Mouse (Mus musculus) G1E (cell line): ENCODE data around the gene Rpp25l. TPM values are rescaled to one million over a fixed set of nuclear protein-coding genes. Genes with fewer than 3 reads are reported as not detected.
A peak's percentile ranks its signal among the peaks of the same experiment; 100 is the strongest.
"Not testable (repeated sequence)": the region's sequence is repeated elsewhere in the genome, so short reads cannot be mapped to it uniquely, and the experiment has no call there.

Source experiments
- ATAC-seq: 2 replicates; pipeline ENCODE4 v1.8.0; 2016; ENCODE audit warnings: mild to moderate bottlenecking; ENCODE audit not compliant: insufficient number of reproducible peaks, poor library complexity, low FRiP score, severe bottlenecking; ENCODE audit errors: extremely low read depth
- DNase-seq: peaks from one replicate; pipeline ENCODE4 v3.0.0; 2012; ENCODE audit warnings: low spot score
- H3K27me3 ChIP-seq: 2 replicates; pipeline ENCODE4 v1.6.1; 2012; ENCODE audit warnings: mild to moderate bottlenecking, low read length, inconsistent platforms; ENCODE audit not compliant: insufficient read depth
- H3K36me3 ChIP-seq: replicated peaks from 2 replicates; pipeline ENCODE3; 2012; ENCODE audit warnings: mild to moderate bottlenecking, inconsistent platforms
- H3K4me1 ChIP-seq: 2 replicates; pipeline ENCODE4 v1.6.1; 2012; ENCODE audit warnings: low read depth, low read length, inconsistent platforms, mixed read lengths; ENCODE audit not compliant: insufficient read depth
- H3K4me3 ChIP-seq: 2 replicates; pipeline ENCODE4 v1.5.1; 2012; ENCODE audit warnings: low read depth, mild to moderate bottlenecking, inconsistent platforms, low read length, moderate library complexity, mixed read lengths
- H3K9me3 ChIP-seq: replicated peaks from 2 replicates; pipeline ENCODE4 v1.6.1; 2012; ENCODE audit warnings: inconsistent platforms
- CTCF ChIP-seq: IDR thresholded peaks from 2 replicates; pipeline ENCODE4 v1.5.1; 2012; ENCODE audit warnings: low read depth, low read length, inconsistent platforms, mixed read lengths
- GATA1 ChIP-seq: IDR thresholded peaks from 2 replicates; pipeline ENCODE4 v1.6.1; 2012; ENCODE audit warnings: borderline replicate concordance, low read length, inconsistent platforms, mixed read lengths
- GATA2 ChIP-seq: IDR thresholded peaks from 2 replicates; pipeline ENCODE4 v1.6.1; 2012; ENCODE audit warnings: low read depth, low read length, inconsistent platforms, borderline replicate concordance
- POLR2AphosphoS5 ChIP-seq: IDR thresholded peaks from 2 replicates; pipeline ENCODE4 v1.6.1; 2012; ENCODE audit warnings: low read depth, low read length, inconsistent platforms; ENCODE audit not compliant: insufficient replicate concordance
- TAL1 ChIP-seq: conservative IDR thresholded peaks from 2 replicates; pipeline ENCODE4 v1.6.1; 2012; ENCODE audit warnings: low read depth, low read length, inconsistent platforms, mixed read lengths
- polyA plus RNA-seq: library from polyadenylated mRNA; stranded (reverse); fragments of >175 nt; gene quantifications from 2 replicates; pipeline ENCODE4 v1.2.3, GENCODE M21; 2012
- total RNA-seq, 2 experiments: library from RNA; stranded (forward) in 1 of 2; stranded (reverse) in 1 of 2; fragments of 200-1000 nt in 1 of 2; fragments of >200 nt in 1 of 2; fragmentation: Nextera tagmentation in 1 of 2; gene quantifications; 2 replicates each; pipeline ENCODE4 v1.2.3; 2014 to 2017

The Rpp25l gene
- total RNA-seq (2014; fragmentation: Nextera tagmentation) (6.4 and 26.3 TPM in 2 replicates), total RNA-seq (2017) (31.7 and 36.5 TPM in 2 replicates), polyA plus RNA-seq (77.0 and 82.0 TPM in 2 replicates)

DNA sequence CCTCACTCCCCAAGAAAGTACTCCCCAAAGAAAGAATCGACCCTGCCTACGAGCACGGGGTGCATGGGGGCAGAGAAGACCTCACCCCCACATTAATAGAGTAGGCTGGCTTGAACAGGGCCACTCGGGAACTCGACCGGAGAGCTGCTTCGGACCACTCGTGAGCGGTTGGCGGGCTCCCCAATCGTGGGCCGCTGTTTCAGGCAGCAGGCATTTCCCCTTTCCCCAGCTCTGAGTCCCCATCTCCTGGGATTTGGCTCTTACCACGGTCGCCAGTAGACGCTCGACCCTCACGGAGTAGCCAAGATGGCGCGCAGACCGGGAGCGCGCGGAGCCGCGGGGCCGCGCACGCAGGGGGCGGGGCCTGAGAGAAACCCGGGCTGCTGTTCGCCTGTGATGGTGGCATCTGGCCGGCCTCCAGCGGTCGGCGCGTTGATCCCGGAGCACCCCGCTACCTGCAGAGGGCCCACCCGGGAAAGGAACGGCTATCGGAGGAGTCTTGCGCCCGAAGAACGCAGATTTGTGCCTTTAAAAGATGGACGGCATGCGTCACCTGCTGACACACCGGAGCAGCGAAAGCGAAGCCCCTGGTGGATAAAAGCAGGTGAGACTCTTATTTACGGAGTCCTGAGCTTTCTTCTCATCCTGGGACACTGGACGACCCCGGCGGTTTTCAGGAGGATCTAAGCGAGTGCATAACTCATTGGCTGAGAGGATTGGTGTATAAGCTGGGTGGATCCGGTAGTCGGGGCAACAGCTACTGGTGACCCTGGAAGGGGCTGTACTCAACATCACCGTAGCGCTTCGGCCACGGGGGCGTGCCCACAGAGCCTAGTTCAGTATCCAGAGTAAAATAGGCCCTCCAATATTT lies at the start of gene Rpp25l:
Gene Rpp25l (minus strand): TSS at position 338 of the 871 bp plus-strand sequence.
- H3K27me3 ChIP-seq: no peaks in the 10 kb centered on the region
- DNase-seq (peak; percentile 78), ATAC-seq (peak; percentile 32; the same call in 1 of the 2 replicates)
- no peaks in the 10 kb centered on the region for H3K9me3 ChIP-seq
- H3K4me1 ChIP-seq: peaks cover 43% of the 10 kb centered on the region
- H3K36me3 ChIP-seq: peaks cover 69% of the 10 kb centered on the region
- no peak for TF ChIP-seq TAL1
- no peak for TF ChIP-seq GATA2
- no peak for TF ChIP-seq POLR2AphosphoS5
- TF ChIP-seq CTCF: no peak
- TF ChIP-seq GATA1: no peak
- peak within 1 kb of the TSS; percentile 82 for H3K4me3 ChIP-seq

- not testable (repeated sequence) for ATAC-seq, H3K9me3 ChIP-seq, H3K4me3 ChIP-seq, DNase-seq, H3K27me3 ChIP-seq
- Histone ChIP-seq H3K36me3 (peaks cover 25% of the 10 kb centered on the region), H3K4me1 (peaks cover 32% of the 10 kb centered on the region)
Measured at GRCm38 (mm10) chr4:41762688-41763114, 49.4 kb upstream of the Rpp25l start.

- ATAC-seq: no peak
Measured at GRCm38 (mm10) chr4:41762099-41762687, 48.9 kb upstream of the Rpp25l start.

GRCm38 (mm10) chr4:41761680-41762079 lies 48.3 kb upstream of the Rpp25l start:
- Histone ChIP-seq H3K4me3 (no peak overlapping the region), H3K27me3 (no peaks in the 10 kb centered on the region), H3K4me1 (peaks cover 40% of the 10 kb centered on the region), H3K9me3 (no peaks in the 10 kb centered on the region), H3K36me3 (peaks cover 35% of the 10 kb centered on the region)
- ATAC-seq (no peak), DNase-seq (no peak)
- TF ChIP-seq TAL1: no peak
- TF ChIP-seq GATA1: no peak
- TF ChIP-seq CTCF: no peak
- TF ChIP-seq GATA2: no peak
- TF ChIP-seq POLR2AphosphoS5: no peak

More at GRCm38 (mm10) chr4:41762099-41762687, 48.9 kb upstream of the Rpp25l start:
- Histone ChIP-seq H3K9me3 (no peaks in the 10 kb centered on the region), H3K36me3 (peaks cover 30% of the 10 kb centered on the region), H3K4me3 (no peak overlapping the region), H3K4me1 (peaks cover 35% of the 10 kb centered on the region), H3K27me3 (no peaks in the 10 kb centered on the region)
- DNase-seq: no peak
- TF ChIP-seq POLR2AphosphoS5: no peak
- no peak for TF ChIP-seq GATA2
- TF ChIP-seq CTCF: no peak
- TF ChIP-seq GATA1: no peak
- TF ChIP-seq TAL1: no peak

GRCm38 (mm10) chr4:41760911-41761310 lies 47.6 kb upstream of the Rpp25l start:
- peak overlapping the region; percentile 62; the same call in 1 of the 2 replicates for H3K4me3 ChIP-seq

GRCm38 (mm10) chr4:41760288-41760721 lies 47.0 kb upstream of the Rpp25l start:
- no peaks in the 10 kb centered on the region for H3K9me3 ChIP-seq
- H3K4me3 ChIP-seq: peak overlapping the region; percentile 62; the same call in 1 of the 2 replicates
- no peak for TF ChIP-seq POLR2AphosphoS5
- TF ChIP-seq TAL1: no peak
- no peak for TF ChIP-seq GATA1
- TF ChIP-seq CTCF: no peak
- no peak for TF ChIP-seq GATA2
- H3K36me3 ChIP-seq: peaks cover 41% of the 10 kb centered on the region
- H3K4me1 ChIP-seq: peaks cover 51% of the 10 kb centered on the region
- ATAC-seq (peak; percentile 89), DNase-seq (peak; percentile 91)
- no peaks in the 10 kb centered on the region for H3K27me3 ChIP-seq

More at GRCm38 (mm10) chr4:41760911-41761310, 47.6 kb upstream of the Rpp25l start:
- no peak for TF ChIP-seq POLR2AphosphoS5
- no peak for TF ChIP-seq CTCF
- no peak for TF ChIP-seq GATA2
- TF ChIP-seq TAL1: no peak
- no peak for TF ChIP-seq GATA1
- Histone ChIP-seq H3K4me1 (peaks cover 47% of the 10 kb centered on the region), H3K36me3 (peaks cover 41% of the 10 kb centered on the region), H3K9me3 (no peaks in the 10 kb centered on the region), H3K27me3 (no peaks in the 10 kb centered on the region)
- DNase-seq (peak; percentile 10), ATAC-seq (no peak)
